Mouse (Mus musculus) megakaryocyte progenitor cell, adult 5-6 weeks (primary cell): Measurements from ENCODE around the gene Lama1. TPM values are rescaled to one million over a fixed set of nuclear protein-coding genes. Genes with fewer than 3 reads are reported as not detected.
"Not testable (repeated sequence)": the region's sequence is repeated elsewhere in the genome, so short reads cannot be mapped to it uniquely, and the experiment has no call there.

Experiments
- ATAC-seq: replicated peaks from 2 replicates; pipeline ENCODE4 v1.8.0; 2016; ENCODE audit warnings: mild to moderate bottlenecking, moderate TSS enrichment, inconsistent platforms; ENCODE audit not compliant: poor library complexity
- total RNA-seq, 2 experiments: library from RNA; stranded (forward) in 1 of 2; stranded (reverse) in 1 of 2; fragments of 157-497, 149-512 nt in 1 of 2; fragments of 200-1000 nt in 1 of 2; gene quantifications; 2 replicates each; pipeline versions ENCODE4 v1.2.3 to v1.2.4; 2015 to 2017

Lama1 gene
- total RNA-seq, 2 experiments from 2014 or later: not detected

- ATAC-seq: no peak
Observed at GRCm38 (mm10) chr17:67836146-67836895, 139.3 kb downstream of the Lama1 start.

- ATAC-seq: peak; percentile 95
Observed at GRCm38 (mm10) chr17:67837351-67838090, 140.5 kb downstream of the Lama1 start.

DNA sequence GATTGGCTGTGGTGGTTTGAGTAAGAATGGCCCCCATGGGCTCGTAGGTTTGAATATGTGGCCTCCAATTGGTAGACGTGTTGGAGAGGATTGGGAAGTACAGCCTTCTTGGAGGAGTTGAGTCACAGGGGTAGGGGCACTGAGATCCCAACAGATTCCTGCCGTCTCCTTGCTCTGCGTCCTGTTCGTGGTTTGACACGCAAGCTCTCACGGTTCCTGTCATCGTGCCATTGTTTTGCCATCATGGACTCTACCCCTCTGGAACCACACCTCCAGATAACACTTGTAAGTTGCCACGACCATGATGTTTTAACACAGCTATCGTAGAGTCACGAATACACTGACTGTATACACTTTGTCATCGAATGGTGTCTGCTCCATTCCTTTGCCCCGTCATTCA, 141.9 kb downstream of the Lama1 start:
- no peak for ATAC-seq

- not testable (repeated sequence) for ATAC-seq
Observed at GRCm38 (mm10) chr17:67841494-67841893, 144.4 kb downstream of the Lama1 start.

GRCm38 (mm10) chr17:67861080-67861630, 164.1 kb downstream of the Lama1 start:
- ATAC-seq: no peak

DNA sequence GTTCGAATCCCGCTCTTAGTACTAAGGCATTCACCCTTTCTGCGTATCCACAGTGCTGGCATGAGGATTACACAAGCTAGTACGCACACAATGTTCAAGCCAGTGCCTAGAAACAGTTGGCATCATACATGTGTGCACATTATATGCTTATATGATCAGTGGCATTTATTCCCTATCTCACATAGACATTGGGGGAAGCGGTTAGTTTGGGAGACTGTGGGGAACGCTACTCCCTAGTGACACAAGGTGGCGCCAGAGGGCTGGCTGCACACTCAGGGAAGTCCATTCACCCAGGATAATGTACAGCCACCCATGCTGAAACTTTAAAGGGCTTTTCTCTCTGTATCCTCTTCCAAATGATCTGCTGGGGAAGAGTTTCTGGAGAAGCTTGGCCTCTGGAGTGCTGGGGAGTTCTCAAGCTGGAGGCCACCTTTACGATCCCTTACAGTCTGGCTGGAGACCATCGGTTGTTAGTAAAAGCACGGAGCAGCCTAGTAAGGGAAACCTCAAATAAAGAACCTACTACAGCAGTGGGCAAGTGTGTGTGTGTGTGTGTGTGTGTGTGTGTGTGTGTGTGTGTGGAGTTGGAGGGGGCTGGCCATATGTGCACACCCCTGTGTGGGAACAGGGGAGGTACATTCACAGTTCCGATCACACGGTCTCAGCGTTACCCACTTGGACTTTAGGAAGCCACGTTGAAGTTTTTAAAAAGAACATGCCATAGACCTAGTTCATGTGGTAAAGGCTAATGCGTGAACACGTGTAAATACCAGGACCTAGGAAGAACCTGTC, 164.9 kb downstream of the Lama1 start:
- ATAC-seq: peak; percentile 100

GRCm38 (mm10) chr17:67864363-67864762, 167.3 kb downstream of the Lama1 start:
- no peak for ATAC-seq

- no peak for ATAC-seq
Observed at GRCm38 (mm10) chr17:67864912-67865311, 167.9 kb downstream of the Lama1 start.

DNA sequence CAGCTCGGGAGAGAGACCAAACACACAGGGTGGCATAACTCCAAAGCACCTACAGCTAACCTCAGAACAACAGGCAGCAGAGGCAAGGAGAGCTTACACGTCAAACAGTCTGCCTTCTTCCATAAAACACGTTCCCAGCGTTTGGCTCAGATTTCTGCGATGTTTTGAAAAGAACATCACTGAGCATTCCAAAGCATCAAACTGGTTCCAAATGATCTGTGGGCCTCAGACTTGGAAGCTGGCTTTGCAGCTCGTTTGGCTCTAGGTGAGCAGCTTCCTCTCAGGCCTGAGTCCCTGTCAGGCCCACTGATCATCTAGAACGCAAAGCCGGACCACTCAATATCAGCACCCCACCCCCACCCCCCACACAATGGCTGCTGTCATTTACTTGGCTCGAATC, 169.0 kb downstream of the Lama1 start:
- no peak for ATAC-seq

- ATAC-seq: no peak
Observed at GRCm38 (mm10) chr17:67866541-67867241, 169.6 kb downstream of the Lama1 start.

- ATAC-seq: peak; percentile 76
Observed at GRCm38 (mm10) chr17:67869731-67870601, 172.9 kb downstream of the Lama1 start.

Other genes with a start within 250 kb of the Lama1 start
- gene Lrrc30, start 64.5 kb upstream of the Lama1 start, total RNA-seq (2015): not detected in 2 replicates
- not detected in 2 replicates for gene Lrrc30, start 64.5 kb upstream of the Lama1 start, total RNA-seq (2017)